Mouse (Mus musculus) heart, postnatal 0 days (tissue): Measurements from ENCODE around the gene Tpsg1. TPM values are rescaled to one million over a fixed set of nuclear protein-coding genes. Genes with fewer than 3 reads are reported as not detected.

ENCODE experiments used
- ATAC-seq: fragments of 200-750 bp; cut with Nextera tagmentation; 2 replicates; pipeline ENCODE4 v1.8.0; 2017; ENCODE audit warnings: low read depth, moderate number of reproducible peaks, moderate library complexity; ENCODE audit not compliant: insufficient read depth
- DNase-seq: peaks from one replicate; pipeline ENCODE4 v3.0.0-alpha.2; 2016; ENCODE audit warnings: low spot score
- H3K27ac ChIP-seq: fragments of 300-500 bp; sonication (generic); 2 replicates; pipeline ENCODE4 v1.5.1; 2014; ENCODE audit warnings: low read depth, mild to moderate bottlenecking
- H3K27me3 ChIP-seq: fragments of 300-500 bp; sonication (generic); 2 replicates; pipeline ENCODE4 v1.6.1; 2014; ENCODE audit warnings: low read length, mixed read lengths; ENCODE audit not compliant: control insufficient read depth, insufficient read depth
- H3K36me3 ChIP-seq: fragments of 300-500 bp; sonication (generic); replicated peaks from 2 replicates; pipeline ENCODE4 v1.6.1; 2014; ENCODE audit warnings: low read length, mixed read lengths; ENCODE audit not compliant: control insufficient read depth, insufficient read depth
- H3K4me1 ChIP-seq: fragments of 300-500 bp; sonication (generic); 2 replicates; pipeline ENCODE4 v1.6.1; 2014; ENCODE audit warnings: antibody characterized with exemption; ENCODE audit not compliant: control insufficient read depth, insufficient read depth
- H3K4me2 ChIP-seq: fragments of 300-500 bp; sonication (generic); 2 replicates; pipeline ENCODE4 v1.6.1; 2014; ENCODE audit warnings: low read depth, mild to moderate bottlenecking, low read length, moderate library complexity
- H3K4me3 ChIP-seq: fragments of 300-500 bp; sonication (generic); 2 replicates; pipeline ENCODE4 v1.5.1; 2014; ENCODE audit warnings: low read depth, low read length
- H3K9ac ChIP-seq: fragments of 300-500 bp; sonication (generic); replicated peaks from 2 replicates; pipeline ENCODE4 v1.6.1; 2014; ENCODE audit warnings: low read depth, low read length, mixed read lengths
- H3K9me3 ChIP-seq: fragments of 300-500 bp; sonication (generic); replicated peaks from 2 replicates; pipeline ENCODE4 v1.6.1; 2016; ENCODE audit warnings: low read length; ENCODE audit not compliant: control insufficient read depth
- CTCF ChIP-seq: IDR thresholded peaks from 2 replicates; pipeline ENCODE4 v1.5.1; 2016; ENCODE audit warnings: antibody characterized with exemption, control low read depth, low read depth
- EP300 ChIP-seq: IDR thresholded peaks from 2 replicates; pipeline ENCODE4 v1.6.1; 2016; ENCODE audit warnings: antibody characterized with exemption, low read depth
- WGBS: fragments of 180-500 bp; shearing (Covaris S2); extraction: QIAGEN DNeasy Blood & Tissue Kit; methylation state at CpG from one replicate; pipeline ENCODE4 v1.1.7; 2014; 5-methylcytosine and 5-hydroxymethylcytosine counted together
- polyA plus RNA-seq: library from polyadenylated mRNA; unstranded; fragments of >200 nt; fragmentation: Nextera tagmentation; extraction: Ambion mirVana; gene quantifications from 2 replicates; pipeline ENCODE4 v1.2.1, GENCODE M21; 2015
- total RNA-seq: library from RNA; depleted of rRNA; stranded (reverse); fragments of >200 nt; gene quantifications from 2 replicates; pipeline ENCODE4 v1.2.3, GENCODE M21; 2014; ENCODE audit warnings: low replicate concordance

Tpsg1 gene
- total and polyA plus RNA-seq, 2 experiments from 2014 or later, result 0.33 TPM; not detected in 1

DNA sequence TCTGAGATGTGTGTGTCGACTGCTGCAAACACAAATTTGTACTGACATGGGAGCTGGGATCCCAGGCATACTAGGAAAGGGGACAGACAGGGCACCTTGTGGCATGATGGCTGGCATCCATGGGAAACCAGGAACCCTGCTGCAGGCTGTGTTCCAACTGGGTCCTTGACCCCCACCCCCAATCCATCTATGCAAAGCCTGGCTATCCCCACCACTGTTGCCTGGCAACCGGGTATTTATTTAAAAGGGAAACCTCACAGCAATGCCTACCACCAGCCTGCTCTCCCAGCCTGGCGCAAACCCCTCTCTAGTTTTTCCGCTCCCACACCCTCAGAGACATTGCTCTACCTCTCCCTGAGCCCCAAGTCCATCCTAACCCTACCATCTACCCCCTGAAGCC lies 38.3 kb downstream of the Tpsg1 start:
- H3K4me1 ChIP-seq, result peaks cover 31% of the 10 kb centered on the region
- H3K27me3 ChIP-seq, result no peaks in the 10 kb centered on the region
- no peak overlapping the region for H3K9ac ChIP-seq
- WGBS, result 73% methylated on average over 4 of the region's 4 CpGs
- no peaks in the 10 kb centered on the region for H3K9me3 ChIP-seq
- no peaks in the 10 kb centered on the region for H3K36me3 ChIP-seq
- TF ChIP-seq EP300, result no peak
- no peak for TF ChIP-seq CTCF
- no peak overlapping the region for H3K4me3 ChIP-seq
- H3K4me2 ChIP-seq, result no peak overlapping the region
- ATAC-seq (no peak), DNase-seq (no peak)
- 0 out of 2 replicates have a peak overlapping the region, but pooled peaks have one; percentile 20 for H3K27ac ChIP-seq

DNA sequence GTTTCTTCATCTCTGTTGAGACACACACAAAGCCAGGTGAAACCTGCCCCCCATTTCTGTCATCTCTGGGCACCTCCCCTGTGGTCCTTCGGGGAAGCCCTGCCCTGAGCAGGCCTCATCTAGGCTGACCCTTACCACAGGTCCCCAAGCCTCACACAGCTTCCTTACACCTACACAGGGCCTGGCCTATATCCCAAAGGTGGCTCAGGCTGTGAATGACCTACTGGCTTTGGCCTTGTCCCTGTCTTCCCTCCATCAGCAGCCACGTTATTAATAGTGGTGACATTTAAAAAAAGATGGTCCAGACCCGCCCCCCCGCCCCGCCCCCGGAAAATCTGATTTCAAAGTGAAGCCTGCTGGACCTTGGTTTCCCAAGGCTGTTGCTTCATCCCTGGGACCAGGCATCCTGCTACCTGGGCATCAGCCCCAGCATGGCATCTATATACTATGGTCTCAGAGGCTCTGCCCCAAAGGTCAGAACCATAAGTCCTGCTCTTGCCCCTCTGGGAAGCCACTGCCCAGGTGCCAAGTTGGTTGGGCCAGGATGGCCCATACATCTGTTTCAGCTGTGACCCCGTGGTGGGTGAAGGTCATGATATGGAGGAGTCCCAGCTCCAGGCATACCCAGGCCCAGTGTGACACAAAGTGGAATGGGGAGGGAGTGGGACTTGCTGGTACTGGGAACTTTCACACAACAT lies 39.4 kb downstream of the Tpsg1 start:
- ATAC-seq (no peak), DNase-seq (no peak)
- Histone ChIP-seq H3K4me1 (peaks cover 31% of the 10 kb centered on the region), H3K27me3 (no peaks in the 10 kb centered on the region), H3K4me3 (no peak overlapping the region), H3K9ac (no peak overlapping the region), H3K4me2 (no peak overlapping the region), H3K27ac (no peak overlapping the region; the same call in 1 of the 2 replicates), H3K36me3 (no peaks in the 10 kb centered on the region), H3K9me3 (no peaks in the 10 kb centered on the region)
- TF ChIP-seq EP300 (no peak), CTCF (no peak)
- 51% methylated on average over 7 of the region's 7 CpGs for WGBS

DNA sequence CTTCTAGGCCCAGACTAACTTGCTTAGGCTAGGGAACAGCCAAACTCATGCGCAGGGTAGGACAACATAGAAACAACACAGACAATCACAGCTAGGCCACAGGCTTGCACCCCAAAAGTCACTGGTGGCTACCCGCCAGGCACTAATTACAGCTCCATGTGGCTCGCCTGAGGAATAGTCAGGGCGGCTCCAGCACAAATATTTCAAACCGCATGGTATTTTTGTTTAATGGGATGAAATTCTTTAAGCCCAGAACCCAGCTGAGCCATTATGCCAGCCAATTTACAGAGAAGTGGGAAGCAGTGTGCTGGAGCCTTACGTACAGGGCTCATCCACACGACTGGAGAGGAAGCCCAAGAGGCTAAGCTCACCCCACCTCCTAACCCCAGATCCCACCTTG lies 40.5 kb downstream of the Tpsg1 start:
- Histone ChIP-seq H3K36me3 (no peaks in the 10 kb centered on the region), H3K9me3 (no peaks in the 10 kb centered on the region), H3K4me2 (no peak overlapping the region), H3K27me3 (no peaks in the 10 kb centered on the region), H3K4me1 (peaks cover 39% of the 10 kb centered on the region), H3K9ac (no peak overlapping the region), H3K27ac (peak overlapping the region; percentile 26), H3K4me3 (no peak overlapping the region)
- WGBS, result 80% methylated on average over 7 of the region's 7 CpGs
- ATAC-seq (no peak), DNase-seq (no peak)
- TF ChIP-seq CTCF (no peak), EP300 (no peak)

DNA sequence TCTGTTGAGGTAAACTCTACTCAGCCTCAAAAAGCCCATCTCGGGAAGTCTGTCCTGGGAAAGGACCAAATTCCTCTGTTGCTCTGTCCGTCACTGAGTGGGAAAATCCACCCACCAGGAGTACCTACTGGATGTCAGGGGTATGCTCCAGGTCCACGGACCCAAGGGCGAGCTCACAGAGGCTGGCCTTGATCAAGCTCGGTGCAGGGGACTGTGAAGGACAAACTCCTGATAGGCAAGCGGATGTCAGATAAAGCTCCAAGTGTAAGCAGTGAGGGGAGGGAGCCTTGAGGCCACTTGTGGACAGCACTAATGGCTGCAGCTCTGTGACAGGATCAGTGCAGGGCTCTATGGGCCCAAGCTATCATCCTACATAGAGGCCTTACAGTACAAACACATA lies 41.1 kb downstream of the Tpsg1 start:
- TF ChIP-seq EP300, result no peak
- TF ChIP-seq CTCF, result no peak
- 26% methylated on average over 6 of the region's 6 CpGs for WGBS
- Histone ChIP-seq H3K4me1 (peaks cover 45% of the 10 kb centered on the region), H3K9ac (no peak overlapping the region), H3K9me3 (no peaks in the 10 kb centered on the region), H3K27me3 (no peaks in the 10 kb centered on the region), H3K27ac (peak overlapping the region; percentile 26), H3K36me3 (no peaks in the 10 kb centered on the region), H3K4me3 (no peak overlapping the region), H3K4me2 (no peak overlapping the region)
- DNase-seq, result peak; percentile 63
- ATAC-seq, result peak; percentile 56

DNA sequence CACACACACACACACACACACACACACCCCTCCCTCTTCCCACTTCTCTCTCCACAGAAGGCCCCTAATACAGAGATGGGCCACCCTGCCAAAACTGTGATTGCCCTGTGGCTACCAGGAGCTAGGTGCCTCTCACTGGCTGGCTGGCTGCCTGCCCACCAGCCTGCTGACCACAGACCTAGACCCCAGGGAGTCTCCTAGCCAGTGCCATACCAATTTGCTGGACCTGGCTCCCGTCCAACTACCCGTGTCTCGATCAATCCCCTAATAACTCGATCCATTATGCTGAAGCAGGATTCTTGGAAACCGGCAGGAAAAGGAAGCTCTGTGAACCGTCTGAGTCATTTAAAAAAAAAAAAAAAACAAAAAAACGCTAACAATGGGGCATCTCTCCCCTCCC lies 41.7 kb downstream of the Tpsg1 start:
- Histone ChIP-seq H3K9ac (no peak overlapping the region), H3K4me2 (no peak overlapping the region)

DNA sequence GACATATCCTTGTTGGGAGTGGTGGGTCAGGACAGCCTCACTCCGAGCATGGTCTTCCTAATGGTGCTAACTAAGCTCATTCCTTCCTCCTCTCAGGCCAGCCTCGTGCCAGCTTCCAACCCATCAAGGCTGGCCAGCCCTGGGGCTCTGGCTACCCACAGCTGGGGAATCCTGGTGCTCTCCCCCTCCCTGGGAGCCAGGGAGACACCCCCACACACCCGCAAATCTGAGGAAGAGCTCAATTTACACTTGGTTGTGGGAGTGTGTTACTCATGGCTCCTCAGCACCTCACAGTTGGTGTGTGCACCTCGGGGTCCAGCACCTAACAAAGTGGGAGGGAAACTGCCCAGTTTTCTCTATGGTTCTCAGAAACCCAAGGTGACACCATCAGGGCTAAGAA lies 42.2 kb downstream of the Tpsg1 start:
- Histone ChIP-seq H3K4me1 (peaks cover 45% of the 10 kb centered on the region), H3K27ac (no peak overlapping the region), H3K36me3 (no peaks in the 10 kb centered on the region), H3K9ac (no peak overlapping the region), H3K9me3 (no peaks in the 10 kb centered on the region), H3K4me3 (no peak overlapping the region), H3K4me2 (no peak overlapping the region), H3K27me3 (no peaks in the 10 kb centered on the region)
- ATAC-seq (no peak), DNase-seq (no peak)
- TF ChIP-seq CTCF (no peak), EP300 (no peak)
- WGBS, result 49% methylated on average over 4 of the region's 4 CpGs

More for the DNA sequence above, 41.7 kb downstream of the Tpsg1 start:
- ATAC-seq, result no peak
- no peaks in the 10 kb centered on the region for H3K27me3 ChIP-seq
- 25% methylated on average over 7 of the region's 7 CpGs for WGBS
- H3K4me1 ChIP-seq, result peaks cover 45% of the 10 kb centered on the region
- no peak overlapping the region for H3K4me3 ChIP-seq
- H3K27ac ChIP-seq, result peak overlapping the region; percentile 26
- no peaks in the 10 kb centered on the region for H3K9me3 ChIP-seq
- TF ChIP-seq EP300 (no peak), CTCF (no peak)
- no peaks in the 10 kb centered on the region for H3K36me3 ChIP-seq
- no peak for DNase-seq
